Mouse (Mus musculus) spleen, adult 2 months (tissue): ENCODE measurements at regions not wholly inside any gene's neighbourhood (a gene's known extent, or its start where the extent isn't known, plus 50 kb on each side); places are given as distances from the start of the nearest gene placed in this dataset.

ENCODE experiments used
- CTCF ChIP-seq: fragments of 200-500 bp; IDR thresholded peaks from 2 replicates; pipeline ENCODE4 v1.5.1; 2011; ENCODE audit warnings: mild to moderate bottlenecking, inconsistent platforms; ENCODE audit not compliant: insufficient read depth, insufficient read length, insufficient replicate concordance; ENCODE audit errors: extremely low read depth
- POLR2A ChIP-seq: fragments of 200-500 bp; IDR thresholded peaks from 2 replicates; pipeline ENCODE4 v1.6.1; 2011; ENCODE audit warnings: low read depth, low read length, inconsistent platforms

- no peak for TF ChIP-seq CTCF
- no peak for TF ChIP-seq POLR2A
Observed at GRCm38 (mm10) chr13:6028878-6029277, 167.6 kb downstream of the Klf6 start.
